Mouse (Mus musculus): ENCODE measurements around the gene Slc25a30.

DNA sequence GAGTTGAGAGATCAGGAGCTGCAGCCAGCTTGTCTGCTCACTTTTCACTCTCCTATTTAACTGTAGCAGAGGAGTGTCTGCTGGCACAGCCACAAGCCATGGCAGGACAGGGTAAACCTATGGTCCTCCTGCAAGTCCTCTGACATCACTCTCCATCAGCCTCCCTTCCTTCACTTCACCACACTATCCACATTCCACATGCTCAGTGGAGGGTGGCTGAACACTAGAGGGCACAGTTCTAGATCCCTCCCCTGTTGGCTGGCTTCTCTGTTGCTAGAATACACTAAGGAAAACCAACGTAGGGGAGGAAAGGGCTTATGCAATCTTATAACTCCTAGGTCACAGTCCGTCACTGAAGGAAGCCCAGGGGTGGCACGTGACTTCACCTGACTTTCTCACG lies 59.8 kb downstream of the Slc25a30 start:
- TF ChIP-seq TAL1 (IDR thresholded peaks at IDR 0.05; ENCODE audit: low read length) (no peak), MYB (IDR thresholded peaks at IDR 0.05; ENCODE audit: low read depth, low read length) (no peak), POLR2A (IDR thresholded peaks at IDR 0.05; ENCODE audit: control insufficient read depth in 1 of 2, insufficient read depth in 1 of 2, low read depth in 1 of 2, low read length in 2 of 2, poor library complexity in 1 of 2) (no peak)
